Mouse (Mus musculus) kidney, adult 10 weeks (tissue): Measurements from ENCODE around the gene Olfr1094. TPM values are rescaled to one million over a fixed set of nuclear protein-coding genes. Genes with fewer than 3 reads are reported as not detected.

Experiments used
- polyA plus RNA-seq: library from polyadenylated mRNA; stranded (reverse); fragments of 350-450 nt; fragmentation: Illumina TruSeq; extraction: RNeasy Lipid Tissue Mini Kit (QIAGEN cat#74804); gene quantifications from one replicate; pipeline ENCODE4 v1.2.3, GENCODE M21; 2014; ENCODE audit warnings: low read depth, low replicate concordance

The Olfr1094 gene
- not detected for polyA plus RNA-seq

GRCm38 (mm10) chr2:86824363-86824762 is at the start of gene Olfr1094:
TSS of gene Olfr1094 (plus strand) at chr2:86824663.

DNA sequence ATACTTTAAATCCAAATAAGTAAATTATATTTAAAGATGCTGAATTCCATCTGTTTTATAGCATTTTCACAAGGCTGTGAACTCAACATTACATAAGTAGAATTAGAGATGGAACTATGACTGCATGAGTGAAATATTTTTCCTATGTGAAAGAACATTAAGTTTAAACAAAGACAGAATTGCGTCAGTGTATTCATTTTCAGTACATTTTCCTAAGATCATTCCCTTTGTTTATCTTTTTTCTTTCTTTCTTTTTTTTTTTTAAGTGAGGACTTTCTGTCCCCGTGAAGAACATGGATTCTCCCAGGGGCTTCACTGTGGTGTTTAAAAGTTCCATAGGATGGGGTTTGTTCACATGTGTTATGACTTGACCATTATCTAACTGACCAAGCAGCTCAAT is 42.3 kb upstream of the Olfr1094 start, which contains the start of gene Olfr1093:
TSS of gene Olfr1093 (plus strand) at position 301 of the 400 bp plus-strand sequence.

GRCm38 (mm10) chr2:86809918-86810317 is 14.5 kb upstream of the Olfr1094 start, which contains the start of gene Olfr141:
TSS of gene Olfr141 (minus strand) at chr2:86810018.

DNA sequence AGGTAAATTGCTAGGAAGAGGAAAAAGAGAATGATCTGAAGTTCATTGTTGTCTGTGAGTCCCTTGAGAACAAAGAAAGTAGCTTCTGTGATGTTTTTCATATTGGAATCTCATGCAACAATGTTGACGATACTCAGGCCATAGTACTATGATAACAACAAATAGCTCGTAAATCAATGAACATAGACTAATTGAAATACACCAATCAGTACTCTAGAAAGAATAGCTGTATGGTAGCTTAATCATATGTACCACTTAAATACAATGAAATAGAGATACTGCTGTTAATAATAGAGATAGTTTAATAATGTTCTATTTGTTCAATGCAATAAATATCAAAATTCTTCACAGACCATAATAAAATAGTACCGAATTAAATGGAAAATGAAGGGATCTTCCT is 27.1 kb downstream of the Olfr1094 start, which contains the start of gene Olfr1095:
TSS of gene Olfr1095 (minus strand) at position 101 of the 400 bp plus-strand sequence.

DNA sequence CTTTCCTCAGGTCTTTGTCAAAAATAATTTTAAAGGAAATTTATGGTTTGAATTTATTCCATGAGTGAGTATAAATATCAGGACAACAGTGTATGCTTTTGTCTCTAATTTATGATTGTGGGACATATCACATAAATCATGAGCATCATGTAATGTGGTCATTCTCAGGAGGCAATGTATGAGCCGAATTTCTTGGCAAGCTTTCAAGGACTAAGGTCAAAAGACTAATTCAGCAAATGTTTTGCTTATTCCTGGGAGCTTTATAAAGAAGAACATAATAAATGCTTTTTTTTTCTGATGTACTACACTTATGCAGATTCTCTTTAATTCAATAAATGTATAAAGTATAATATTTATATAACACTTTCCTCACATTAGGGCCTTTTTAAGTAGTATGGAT is 50.2 kb downstream of the Olfr1094 start, which contains the start of gene Gm13723:
TSS of gene Gm13723 (minus strand) at position 101 of the 400 bp plus-strand sequence.

Other genes starting within 250 kb of the Olfr1094 start
- gene Olfr1082, start 225.7 kb upstream of the Olfr1094 start, polyA plus RNA-seq = not detected
- gene Olfr1084, start 184.9 kb upstream of the Olfr1094 start, polyA plus RNA-seq = not detected
- gene Olfr1085, start 162.6 kb upstream of the Olfr1094 start, polyA plus RNA-seq = not detected
- not detected for gene Olfr1086, start 144.6 kb upstream of the Olfr1094 start, polyA plus RNA-seq
- gene Olfr1087, start 126.3 kb upstream of the Olfr1094 start, polyA plus RNA-seq = not detected
- gene Olfr1089, start 91.0 kb upstream of the Olfr1094 start, polyA plus RNA-seq = not detected
- not detected for gene Olfr1090, start 65.7 kb upstream of the Olfr1094 start, polyA plus RNA-seq
- gene Olfr1093, start 42.2 kb upstream of the Olfr1094 start, polyA plus RNA-seq = not detected
- not detected for gene Olfr141, start 14.6 kb upstream of the Olfr1094 start, polyA plus RNA-seq
- not detected for gene Olfr1095, start 27.0 kb downstream of the Olfr1094 start, polyA plus RNA-seq
- not detected for gene Gm13723, start 50.1 kb downstream of the Olfr1094 start, polyA plus RNA-seq
- gene Olfr1097, start 67.6 kb downstream of the Olfr1094 start, polyA plus RNA-seq = not detected
- not detected for gene Olfr1098, start 99.9 kb downstream of the Olfr1094 start, polyA plus RNA-seq
- not detected for gene Olfr1099, start 136.0 kb downstream of the Olfr1094 start, polyA plus RNA-seq
- not detected for gene Olfr1100, start 155.3 kb downstream of the Olfr1094 start, polyA plus RNA-seq
- not detected for gene Olfr1101, start 166.6 kb downstream of the Olfr1094 start, polyA plus RNA-seq
- not detected for gene Olfr1102, start 173.7 kb downstream of the Olfr1094 start, polyA plus RNA-seq
- not detected for gene Olfr1104, start 202.4 kb downstream of the Olfr1094 start, polyA plus RNA-seq
- gene Olfr1105, start 211.9 kb downstream of the Olfr1094 start, polyA plus RNA-seq = not detected
- gene Olfr1106, start 227.6 kb downstream of the Olfr1094 start, polyA plus RNA-seq = not detected